Mouse (Mus musculus) layer of hippocampus, postnatal 25 days (tissue): ENCODE data around the gene Acp6. TPM values are rescaled to one million over a fixed set of nuclear protein-coding genes. Genes with fewer than 3 reads are reported as not detected.
"Not testable (repeated sequence)": the region's sequence is repeated elsewhere in the genome, so short reads cannot be mapped to it uniquely, and the experiment has no call there.

Experiments used
- DNase-seq, 2 experiments: peaks; one replicate each; pipeline ENCODE4 v3.0.0; 2022; ENCODE audit warnings: mixed read lengths in 2 of 2, low spot score in 1 of 2; ENCODE audit errors: extremely low spot score in 1 of 2
- total RNA-seq, 2 experiments: library from RNA; stranded (reverse); gene quantifications; 2 replicates each; pipeline ENCODE4 v1.2.3; 2021

Acp6 gene
- 10 to 100 TPM; 25.5 to 35.1 TPM for total RNA-seq

DNA sequence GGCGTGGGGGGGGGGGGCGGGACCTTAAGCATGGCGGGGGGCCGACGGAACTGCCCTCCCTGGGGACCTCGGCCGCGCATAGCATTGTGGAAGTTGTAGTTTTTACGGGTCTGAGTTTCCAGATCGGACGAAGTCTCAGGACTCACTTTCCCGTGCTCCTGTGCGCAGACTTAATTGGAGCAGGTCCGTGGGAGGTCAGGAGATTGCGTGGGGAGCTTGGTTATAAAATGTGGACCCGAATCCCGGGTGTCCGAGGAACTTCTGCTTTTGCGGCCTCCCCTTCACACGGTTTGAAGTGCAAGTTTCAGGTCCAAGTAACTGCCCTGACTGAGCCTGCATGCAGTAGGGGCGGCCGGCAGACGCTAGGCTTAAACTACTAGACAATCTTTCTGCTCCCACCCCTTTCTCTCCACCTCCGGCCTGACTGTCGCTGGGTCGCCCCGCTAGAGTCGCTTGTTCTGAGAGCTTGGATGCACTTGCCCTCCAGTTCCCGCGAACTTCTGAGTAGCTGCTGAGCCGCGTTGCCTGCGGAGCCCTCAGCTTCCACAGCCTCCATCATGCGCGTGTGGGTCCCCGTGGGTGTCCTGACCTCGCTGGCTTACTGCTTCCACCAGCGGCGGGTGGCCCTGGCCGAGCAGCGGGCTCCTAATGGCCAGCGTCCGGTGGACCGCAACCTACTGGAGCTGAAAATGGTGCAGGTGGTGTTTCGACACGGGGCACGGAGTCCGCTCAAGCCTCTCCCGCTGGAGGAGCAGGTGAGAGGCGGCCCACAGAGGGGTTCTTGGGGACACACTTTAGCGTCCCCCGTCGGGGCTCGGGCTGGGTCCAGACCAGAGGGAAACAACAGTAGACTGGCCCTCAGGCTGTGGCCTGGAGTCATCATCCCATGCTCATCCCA, at the start of gene Acp6:
Gene Acp6, plus strand, starts transcription at position 167 of the 898 bp plus-strand sequence.
- peak; percentile 64 to 81 for DNase-seq

DNA sequence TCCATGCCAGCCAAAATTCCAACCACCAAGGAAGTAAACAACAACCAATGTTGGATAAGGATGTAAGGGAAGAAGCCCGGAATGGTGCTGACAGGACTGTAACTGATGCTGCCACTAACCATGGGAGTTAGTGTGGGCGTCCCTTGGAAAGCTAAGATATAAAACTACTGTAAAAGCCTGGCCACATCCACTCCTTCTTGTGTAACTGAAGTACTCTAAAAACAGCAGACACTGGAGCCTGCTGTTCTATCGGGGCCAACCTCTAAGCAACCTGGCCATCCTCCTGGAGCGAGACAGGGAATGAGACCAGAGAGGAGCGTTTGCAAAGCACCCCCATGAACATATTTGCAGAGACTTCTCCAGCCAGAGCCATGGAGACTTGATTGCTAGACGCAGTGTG, 41.1 kb upstream of the Acp6 start:
- no peak for DNase-seq

DNA sequence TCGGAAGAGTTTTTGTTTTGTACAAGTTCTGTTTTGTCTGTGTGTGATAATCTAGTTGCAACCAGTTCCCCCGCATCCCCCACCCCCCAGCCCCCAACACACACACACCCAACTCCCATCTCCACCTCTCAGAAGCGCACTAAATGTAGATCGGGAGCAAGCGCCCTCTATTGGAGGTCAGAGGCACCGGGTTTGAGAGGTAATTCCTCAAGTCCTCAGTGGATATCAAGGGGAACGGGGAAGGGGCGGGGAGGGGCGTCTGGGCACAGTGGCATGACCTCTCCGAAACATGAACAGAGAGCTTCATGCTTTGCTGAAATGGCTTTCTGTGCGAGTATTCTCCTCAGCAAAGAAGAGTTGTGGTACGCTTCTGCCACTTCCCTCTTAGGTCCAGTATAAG, 40.3 kb upstream of the Acp6 start:
- no peak for DNase-seq

GRCm38 (mm10) chr3:97124193-97124592, 34.4 kb upstream of the Acp6 start:
- no peak for DNase-seq

DNA sequence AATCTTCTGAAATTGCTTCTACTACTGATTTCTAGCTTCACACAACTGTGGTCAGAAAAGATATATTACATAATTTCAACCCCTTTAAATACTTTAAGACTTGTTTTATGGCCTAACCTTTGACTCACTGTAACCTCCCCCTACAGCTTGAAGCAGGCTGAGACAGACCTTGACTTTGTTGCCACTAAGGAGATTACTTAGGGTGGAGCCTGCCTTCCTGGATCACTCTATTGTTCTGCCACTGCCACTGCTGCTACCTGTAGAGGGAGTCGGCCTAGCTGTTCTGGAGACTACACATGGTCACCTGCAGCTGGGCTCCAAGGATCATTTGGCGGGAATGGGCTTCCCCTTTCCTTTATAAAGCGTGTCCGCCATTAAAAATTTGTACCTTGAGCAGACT, 29.2 kb upstream of the Acp6 start:
- no peak for DNase-seq

- DNase-seq = not testable (repeated sequence)
These were observed 20.9 kb upstream of the Acp6 start for GRCm38 (mm10) chr3:97137666-97138065.

GRCm38 (mm10) chr3:97151092-97151491, 7.5 kb upstream of the Acp6 start:
- DNase-seq = no peak

- no peak for DNase-seq
These were observed 2.1 kb upstream of the Acp6 start for GRCm38 (mm10) chr3:97156431-97156830.

GRCm38 (mm10) chr3:97157308-97157707, 1.3 kb upstream of the Acp6 start:
- DNase-seq = no peak

- peak; percentile 86 to 96 for DNase-seq
These were observed 498 bp upstream of the Acp6 start for GRCm38 (mm10) chr3:97157958-97158599.

DNA sequence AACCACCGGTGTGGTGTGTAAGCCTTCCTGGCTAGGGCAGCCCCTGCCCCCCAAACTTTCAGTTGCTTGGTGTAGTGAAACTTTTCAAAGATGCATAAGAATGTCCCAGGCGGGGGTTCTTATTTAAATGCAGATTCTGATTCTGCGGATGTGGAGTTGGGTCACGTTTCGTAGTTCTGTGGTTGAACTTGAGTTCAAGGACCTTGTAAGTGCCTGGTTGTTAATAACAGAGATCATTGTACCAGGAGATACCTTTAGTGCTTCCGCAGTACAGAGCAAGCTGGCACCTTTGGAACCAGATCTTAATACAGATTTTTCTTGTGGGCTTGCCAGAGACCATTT, 903 bp downstream of the Acp6 start:
- DNase-seq = no peak

DNA sequence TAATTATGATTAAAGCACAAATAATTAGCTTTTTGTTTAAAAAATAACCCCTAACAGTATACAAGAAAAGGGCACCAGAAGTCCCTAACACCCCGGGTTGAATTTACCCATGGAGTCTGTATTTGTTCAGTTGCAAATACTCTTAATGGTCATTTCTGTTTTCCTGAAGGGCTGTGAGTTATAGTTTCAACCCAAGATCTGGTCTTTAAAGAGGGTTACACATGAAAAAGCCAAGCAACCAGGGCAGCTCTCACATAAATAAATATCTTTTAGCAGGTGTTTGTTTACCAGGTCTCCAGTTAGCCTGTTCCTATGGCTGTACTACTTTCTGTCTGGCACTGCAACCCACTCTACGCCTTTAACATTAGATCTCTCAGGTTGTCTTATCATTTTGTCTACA, 1.4 kb downstream of the Acp6 start:
- DNase-seq = no peak

GRCm38 (mm10) chr3:97160908-97161307, 2.3 kb downstream of the Acp6 start:
- DNase-seq = peak in 1 of 2 experiments; percentile 20

GRCm38 (mm10) chr3:97161773-97162172, 3.2 kb downstream of the Acp6 start:
- DNase-seq = no peak

- DNase-seq = no peak
These were observed 5.9 kb downstream of the Acp6 start for GRCm38 (mm10) chr3:97164477-97164876.

GRCm38 (mm10) chr3:97167126-97167525, 8.5 kb downstream of the Acp6 start:
- no peak for DNase-seq

DNA sequence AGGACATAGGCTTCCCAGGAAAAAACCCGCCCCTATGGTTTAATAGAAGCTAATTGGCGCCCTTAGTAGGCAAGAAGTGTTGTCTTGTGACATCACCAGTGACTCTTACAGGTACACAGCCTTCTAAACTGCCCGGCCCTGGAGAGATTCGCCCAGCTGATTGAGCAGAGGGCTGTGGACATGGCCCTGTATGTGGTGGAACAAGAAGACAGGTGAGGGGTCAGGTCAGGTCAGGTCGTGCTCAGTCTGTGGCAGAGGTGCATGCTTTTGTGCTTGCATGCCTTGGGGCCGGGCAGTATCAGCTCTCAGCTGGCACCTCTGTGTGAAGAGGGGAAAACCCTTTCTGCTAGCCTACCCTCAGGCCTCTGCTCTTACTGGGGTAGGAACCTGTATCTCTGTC, 13.0 kb downstream of the Acp6 start:
- DNase-seq = no peak

DNA sequence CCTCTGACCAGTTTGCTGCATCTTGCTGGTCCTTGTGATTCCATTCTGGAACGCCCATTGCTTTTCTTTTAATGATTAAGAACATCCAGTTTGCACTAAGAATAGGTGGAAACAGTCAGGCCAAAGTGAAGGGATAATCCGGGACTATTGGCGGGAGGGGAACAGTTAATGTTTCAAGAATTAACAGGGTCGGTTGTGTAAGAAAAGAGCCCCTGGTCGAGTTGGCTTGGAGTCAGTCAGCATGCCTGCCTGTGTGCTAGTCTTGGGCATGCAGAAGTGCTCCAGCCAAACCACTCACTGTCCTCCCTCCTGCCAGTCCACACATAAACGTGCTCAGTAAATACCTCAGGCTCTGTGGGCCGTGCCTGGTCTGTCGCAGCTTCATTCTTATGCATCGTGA, 13.7 kb downstream of the Acp6 start:
- no peak for DNase-seq

GRCm38 (mm10) chr3:97172632-97173031, 14.1 kb downstream of the Acp6 start:
- no peak for DNase-seq

DNA sequence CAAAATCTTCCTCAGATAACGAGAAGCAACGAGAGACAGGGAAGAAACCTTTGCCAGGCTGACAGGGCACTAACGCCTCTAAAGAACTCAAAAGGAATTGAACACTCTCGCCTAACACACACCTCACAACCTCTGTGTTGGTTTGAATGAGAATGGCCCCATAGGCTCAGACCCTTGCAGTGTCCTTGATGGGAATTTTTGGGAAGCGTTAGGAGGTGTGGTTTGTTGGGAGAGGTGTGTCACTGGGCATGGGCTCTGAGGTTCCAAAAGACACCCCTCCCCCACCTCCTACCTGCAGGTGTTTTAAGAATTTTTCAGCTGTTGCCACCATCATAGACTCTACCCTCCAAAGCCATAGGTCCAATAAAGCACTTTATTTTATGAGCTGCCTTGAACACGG, 20.3 kb downstream of the Acp6 start:
- no peak for DNase-seq

GRCm38 (mm10) chr3:97180527-97180926, 21.9 kb downstream of the Acp6 start:
- no peak for DNase-seq

GRCm38 (mm10) chr3:97183810-97184209, 25.2 kb downstream of the Acp6 start:
- no peak for DNase-seq
